Mouse (Mus musculus) gastrocnemius, adult 8-10 months (tissue): Measurements from ENCODE around the gene Tomm6. TPM values are rescaled to one million over a fixed set of nuclear protein-coding genes. Genes with fewer than 3 reads are reported as not detected.

ENCODE experiments used
- DNase-seq, 2 experiments: peaks; one replicate each; pipeline ENCODE4 v3.0.0; 2022; ENCODE audit warnings: low spot score in 2 of 2
- total RNA-seq, 4 experiments: library from RNA; stranded (reverse); gene quantifications; 2 replicates each; pipeline ENCODE4 v1.2.4; 2022

Tomm6 gene
- total RNA-seq, 4 experiments from 2014 or later, result 106 to 129 (median 114) TPM

DNA sequence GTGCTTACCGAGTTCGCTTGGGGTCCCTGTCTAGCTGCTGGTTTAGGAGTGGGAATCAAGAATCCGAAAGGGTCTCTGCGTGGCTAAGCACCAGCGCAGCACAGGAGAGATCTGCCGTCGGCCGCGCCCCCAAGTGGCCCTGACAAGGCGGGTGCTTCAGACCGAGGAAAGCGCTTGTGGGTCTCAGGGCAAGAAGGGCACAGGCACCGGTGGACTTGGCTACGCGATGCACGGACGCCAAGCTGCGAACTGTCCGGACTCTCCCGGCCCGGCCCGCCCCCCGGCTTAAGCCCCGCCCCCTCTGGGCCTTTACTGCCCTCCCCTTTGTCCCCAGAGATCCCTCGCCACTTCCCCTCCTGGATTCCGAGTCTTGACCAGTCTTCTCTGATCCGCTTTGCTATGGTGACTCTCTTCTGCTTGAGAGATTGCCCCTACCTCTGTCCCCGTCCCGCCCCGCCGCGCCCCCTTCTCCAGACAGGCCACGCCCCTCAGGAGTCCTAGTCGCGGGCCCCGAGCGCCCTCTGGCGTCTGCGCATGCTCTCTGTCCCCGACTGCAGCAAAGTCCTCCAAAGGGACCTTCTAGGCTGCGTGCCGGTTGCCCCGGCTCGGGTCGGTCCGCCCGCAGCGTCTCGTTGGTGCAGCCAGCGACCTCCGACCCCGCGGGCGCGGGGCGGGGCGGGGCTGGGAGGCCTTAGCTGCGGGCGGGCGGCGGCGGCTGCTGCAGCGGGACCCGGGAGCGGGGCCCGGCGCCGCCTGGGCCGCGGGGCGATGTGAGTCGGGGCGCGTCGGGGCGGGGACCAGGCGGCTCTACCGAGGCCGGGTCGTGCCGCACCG lies 6.5 kb upstream of the Tomm6 start, which contains the start of gene Prickle4:
Gene Prickle4, minus strand, starts transcription at position 234 of the 834 bp plus-strand sequence.
- DNase-seq, result peak; percentile 96 to 98

DNA sequence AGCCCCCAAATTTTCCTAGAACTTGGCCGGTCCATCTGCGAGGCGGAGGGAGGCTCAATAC lies 6.1 kb upstream of the Tomm6 start, which contains the start of gene Gm21981:
Gene Gm21981, minus strand, starts transcription at position 14 of the 61 bp plus-strand sequence.
- no peak for DNase-seq

DNA sequence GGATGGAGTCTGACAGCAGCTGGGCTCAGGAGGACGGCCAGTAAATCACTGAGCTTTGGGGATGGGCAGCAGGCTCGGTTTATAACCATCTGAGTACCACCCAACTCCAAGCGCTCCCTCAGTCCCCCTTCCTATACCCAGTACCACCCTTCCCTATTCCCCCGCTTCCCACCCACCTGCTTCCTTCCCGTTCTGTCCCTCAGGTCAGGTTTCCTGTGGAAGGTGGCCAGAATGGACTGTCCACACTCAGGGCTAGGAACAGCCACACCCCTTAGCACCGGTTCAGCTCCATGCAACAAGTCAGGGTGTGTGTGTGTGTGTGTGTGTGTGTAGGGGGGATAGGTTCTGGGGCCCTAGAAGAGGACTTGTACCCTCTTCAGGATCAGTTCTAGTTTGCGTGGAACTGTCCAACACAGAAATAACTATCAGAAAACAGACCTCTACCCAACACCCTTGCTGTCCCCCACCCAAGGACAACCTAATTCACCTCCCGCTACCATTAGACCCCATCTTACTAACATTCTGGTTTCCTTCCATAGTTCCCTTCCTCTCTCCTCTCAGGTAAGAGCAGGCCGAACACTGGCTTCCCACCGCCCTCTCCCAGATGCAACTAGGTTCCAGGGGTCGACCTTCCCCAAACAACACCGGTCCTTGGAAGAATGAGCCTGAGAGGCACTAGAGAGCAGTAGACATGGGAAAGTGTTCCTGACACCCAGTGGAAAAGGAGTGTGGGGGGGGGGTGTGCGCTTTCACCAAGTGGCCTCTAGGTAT lies 5.7 kb upstream of the Tomm6 start:
- peak; percentile 8 to 22 for DNase-seq

DNA sequence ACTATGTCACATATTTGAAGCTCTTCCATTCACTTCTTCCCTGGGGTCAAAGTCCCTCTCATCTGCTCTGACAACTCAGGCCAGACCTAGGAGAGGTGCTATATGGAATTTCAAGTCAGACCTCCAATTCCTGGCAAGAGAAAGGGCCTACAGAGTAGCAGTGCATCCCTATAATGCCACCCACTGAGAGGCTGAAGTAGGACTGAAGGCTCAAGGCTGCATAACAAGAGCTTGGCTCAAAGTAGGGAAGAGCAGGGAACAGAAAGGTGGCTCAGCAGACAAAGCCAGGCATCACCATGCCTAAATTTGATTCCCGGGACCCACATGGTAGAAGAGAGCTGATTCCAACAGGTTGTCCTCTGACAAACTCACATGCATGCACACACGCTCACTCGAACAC lies 3.5 kb upstream of the Tomm6 start:
- DNase-seq, result no peak

DNA sequence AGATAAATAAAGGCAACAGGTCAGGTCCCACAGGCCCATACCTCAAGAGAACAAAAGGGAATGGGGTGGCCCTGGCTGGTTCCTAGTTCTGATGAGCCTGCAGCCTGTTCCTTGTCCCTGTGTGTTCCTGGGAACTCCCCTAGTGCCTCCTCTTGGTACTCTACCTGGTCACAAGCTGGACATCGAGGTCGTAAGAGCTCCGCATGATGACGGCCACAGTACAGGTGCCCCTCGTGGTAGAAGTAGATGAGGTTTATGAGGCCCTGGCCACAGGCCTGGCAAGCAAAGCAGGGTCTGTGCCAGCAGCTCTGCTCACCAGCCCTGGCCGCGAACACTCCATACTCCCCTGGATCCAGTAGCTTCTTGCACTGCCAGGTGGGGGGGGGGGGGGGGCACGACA lies 1.7 kb upstream of the Tomm6 start:
- DNase-seq, result no peak

DNA sequence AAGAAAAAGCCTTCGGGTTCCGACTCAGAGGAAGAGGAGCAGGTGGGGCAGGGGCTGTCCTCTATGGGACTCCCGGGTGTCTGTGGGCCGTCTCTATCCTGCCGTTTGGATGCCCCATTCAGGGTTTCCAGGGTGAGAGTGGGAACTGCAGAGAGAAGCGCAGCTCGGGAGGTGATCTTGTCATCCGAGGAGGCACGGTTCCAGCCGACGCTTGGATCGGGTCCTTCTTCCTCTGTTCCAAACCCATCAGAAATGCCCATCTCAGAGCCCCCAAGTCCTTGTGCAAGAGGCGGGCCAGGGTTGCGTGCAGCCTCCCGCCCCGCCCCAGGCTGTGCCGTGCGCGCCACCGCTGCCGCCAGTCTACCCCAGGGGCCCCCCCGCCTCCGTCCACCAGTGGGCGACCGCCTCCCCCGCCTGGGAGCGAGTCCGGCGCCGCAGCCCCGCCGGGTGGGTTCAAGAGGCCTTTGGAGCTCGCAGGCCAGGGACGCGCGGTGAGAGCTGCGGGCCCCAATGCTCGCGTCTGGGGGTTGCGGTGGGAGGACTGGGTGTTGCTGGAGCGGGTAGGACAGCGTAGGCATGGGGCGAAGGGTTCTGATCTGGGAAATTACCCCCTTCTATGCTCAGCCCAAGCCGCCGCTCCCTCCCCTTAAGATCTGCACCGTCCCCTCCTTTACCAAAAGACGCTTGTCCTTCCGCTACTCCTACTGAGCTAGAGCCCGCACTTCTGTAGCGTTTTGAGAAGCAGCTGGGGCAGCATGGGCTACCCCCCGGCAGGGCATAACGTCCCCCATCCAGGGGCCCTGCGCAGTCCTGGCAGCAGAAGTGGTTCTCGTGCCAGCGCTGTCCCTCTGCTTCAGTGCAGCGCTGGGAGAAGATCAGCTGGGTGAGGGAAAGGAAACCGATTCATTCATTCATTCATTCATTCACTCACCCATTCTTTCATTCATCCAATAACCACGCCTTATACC lies 706 bp upstream of the Tomm6 start, which contains the start of gene Frs3:
Gene Frs3, plus strand, starts transcription at position 423 of the 968 bp plus-strand sequence.
- DNase-seq, result peak; percentile 44 to 50

DNA sequence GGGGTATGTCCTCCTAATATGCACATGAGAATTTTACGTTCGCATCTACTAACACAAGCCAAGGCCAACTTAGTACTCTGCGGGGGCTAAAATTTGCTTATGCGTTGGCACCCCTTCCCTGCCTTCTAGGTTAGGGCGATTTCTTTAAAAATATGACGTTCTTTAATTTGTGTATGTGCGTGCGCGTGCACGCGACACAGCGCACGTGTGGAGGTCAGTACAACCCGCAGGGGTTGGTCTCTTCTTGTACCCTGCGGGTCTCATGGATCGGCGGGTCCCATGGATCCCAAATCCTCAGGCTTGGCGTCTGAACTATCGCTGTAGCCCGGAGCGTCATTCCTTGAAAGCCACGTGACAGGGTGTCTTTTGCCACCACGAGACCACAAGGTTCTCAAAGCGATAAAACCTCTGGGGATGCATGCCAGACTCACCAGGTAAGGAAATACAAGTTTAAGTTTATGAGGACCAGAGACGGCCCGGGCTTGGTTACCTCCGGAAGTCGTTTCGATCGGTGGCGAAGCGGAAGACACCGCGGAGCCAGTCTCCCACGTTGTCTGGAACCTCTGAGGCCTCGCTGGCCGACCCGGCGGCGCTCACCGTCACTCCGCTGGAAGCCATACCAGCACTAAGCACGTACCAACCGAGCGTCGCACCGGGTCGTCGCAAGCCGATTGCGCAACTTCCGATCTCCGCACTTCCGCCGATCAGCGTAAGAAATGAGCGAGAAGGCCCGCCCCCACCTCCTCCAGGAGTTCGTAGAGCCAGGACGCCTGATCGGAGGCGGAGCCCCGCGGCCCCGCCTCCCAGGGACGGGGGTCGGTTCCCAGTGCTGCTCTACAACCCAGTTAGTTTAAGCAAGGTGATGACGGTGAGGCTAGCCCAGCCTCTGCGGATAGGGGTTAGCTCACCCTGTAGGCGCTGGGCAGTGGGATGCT lies 510 bp downstream of the Tomm6 start:
- peak; percentile 93 to 94 for DNase-seq

DNA sequence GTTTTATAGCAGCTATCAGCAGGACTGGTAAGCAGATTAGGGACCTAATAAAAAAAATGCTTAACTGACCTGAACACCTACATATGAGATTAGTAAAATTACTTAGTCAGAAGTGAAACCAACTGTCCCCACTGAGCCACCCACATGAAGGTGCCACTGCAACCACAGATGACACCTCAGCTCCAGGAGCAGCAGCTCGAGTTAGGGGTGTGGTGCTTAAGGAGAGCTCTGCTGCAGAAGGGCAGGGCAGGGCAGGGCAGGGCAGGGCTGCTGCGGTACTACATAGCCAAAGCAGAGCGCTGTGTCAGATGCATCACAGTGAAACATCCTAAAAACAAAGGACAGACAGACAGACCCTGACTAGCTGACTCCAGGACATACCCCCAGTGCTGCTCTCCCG lies 5.3 kb downstream of the Tomm6 start:
- DNase-seq, result no peak

DNA sequence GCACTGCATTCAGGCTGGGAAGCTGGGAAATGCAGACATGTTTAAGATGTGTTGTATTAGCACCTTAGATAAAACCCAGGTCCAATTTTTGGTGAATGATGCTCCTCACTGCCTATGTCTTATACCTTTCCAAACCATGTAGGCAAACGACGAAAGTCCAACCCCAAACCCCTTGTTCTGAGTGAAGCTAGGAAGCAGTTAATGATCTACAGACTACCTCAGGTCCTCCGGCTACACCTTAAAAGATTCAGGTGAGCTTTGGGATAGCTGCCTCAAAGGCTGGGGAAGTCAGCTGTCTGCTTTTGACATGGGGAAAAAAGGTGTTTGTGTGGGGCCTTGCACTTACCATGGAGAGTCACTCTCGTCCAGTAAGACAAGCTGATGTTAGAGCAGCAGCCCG lies 9.5 kb downstream of the Tomm6 start:
- DNase-seq, result no peak

DNA sequence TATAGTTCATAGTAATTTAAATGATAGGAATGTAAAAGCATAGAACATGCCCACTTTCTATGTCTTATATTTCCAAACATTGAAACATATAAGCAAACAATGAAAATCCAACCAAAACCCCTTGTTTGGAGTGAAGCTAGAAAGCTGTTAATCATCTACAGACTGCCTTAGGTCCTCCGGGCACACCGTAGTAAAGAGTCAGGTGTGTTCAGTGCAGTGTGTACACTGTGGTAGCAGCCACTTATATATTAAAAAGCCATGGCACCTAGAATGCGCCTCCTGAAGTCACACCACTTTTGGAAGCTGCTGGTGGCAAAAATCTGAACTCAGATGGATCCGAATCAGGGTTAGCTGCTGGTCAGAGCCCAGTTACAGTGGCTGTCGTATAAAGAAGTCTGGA lies 9.9 kb downstream of the Tomm6 start:
- DNase-seq, result no peak

DNA sequence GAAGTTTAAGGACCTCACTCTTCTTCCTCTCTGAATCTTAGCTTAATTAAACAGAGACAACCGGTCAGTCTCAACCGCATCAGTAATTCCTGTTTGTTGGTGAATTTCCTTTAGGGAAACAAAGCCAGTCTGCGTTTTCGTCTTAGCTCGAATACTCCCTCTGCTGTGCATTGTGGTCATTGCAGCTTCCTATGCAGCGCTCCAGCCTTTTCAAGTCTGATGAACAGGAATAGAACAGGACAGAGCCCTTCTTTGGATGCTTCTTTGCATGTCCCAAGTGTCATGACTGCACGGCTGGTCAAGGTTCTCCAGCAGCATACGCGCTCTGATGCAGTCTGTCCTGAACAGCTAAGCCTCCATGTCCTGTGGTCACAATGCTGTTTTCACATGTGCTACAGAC lies 11.6 kb downstream of the Tomm6 start:
- peak; percentile 15 to 26 for DNase-seq

DNA sequence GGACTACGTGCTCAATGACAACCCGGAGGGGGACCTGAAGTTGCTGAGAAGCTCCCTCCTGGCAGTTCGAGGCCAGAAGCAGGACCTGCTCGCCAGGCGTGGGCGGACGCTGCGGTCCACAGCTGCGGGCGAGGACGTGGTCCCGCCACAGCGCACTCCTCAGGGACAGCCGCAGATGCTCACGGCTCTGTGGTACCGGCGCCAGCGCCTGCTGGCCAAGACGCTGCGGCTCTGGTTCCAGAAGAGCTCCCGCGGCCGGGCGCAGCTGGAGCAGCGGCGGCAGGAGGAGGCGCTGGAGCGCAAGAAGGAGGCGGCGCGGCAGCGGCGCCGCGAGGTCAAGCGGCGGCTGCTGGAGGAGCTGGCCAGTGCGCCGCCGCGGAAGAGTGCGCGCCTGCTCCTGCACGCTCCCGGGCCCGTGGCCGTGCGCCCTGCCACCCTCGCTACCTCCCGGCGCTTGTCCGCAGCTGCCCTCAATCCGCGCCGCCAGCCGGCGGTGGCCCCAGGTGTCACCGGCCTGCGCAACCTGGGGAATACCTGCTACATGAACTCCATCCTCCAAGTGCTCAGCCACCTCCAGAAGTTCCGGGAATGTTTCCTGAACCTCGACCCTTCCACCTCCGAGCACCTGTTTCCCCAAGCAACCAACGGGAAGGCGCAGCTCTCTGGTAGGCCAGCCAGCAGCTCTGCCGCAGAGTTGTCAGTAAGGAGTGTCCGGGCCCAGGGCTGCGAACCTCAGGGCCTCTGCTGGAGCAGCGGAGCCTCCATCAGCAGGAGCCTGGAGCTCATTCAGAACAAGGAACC lies 15.7 kb downstream of the Tomm6 start:
- peak; percentile 56 to 68 for DNase-seq

DNA sequence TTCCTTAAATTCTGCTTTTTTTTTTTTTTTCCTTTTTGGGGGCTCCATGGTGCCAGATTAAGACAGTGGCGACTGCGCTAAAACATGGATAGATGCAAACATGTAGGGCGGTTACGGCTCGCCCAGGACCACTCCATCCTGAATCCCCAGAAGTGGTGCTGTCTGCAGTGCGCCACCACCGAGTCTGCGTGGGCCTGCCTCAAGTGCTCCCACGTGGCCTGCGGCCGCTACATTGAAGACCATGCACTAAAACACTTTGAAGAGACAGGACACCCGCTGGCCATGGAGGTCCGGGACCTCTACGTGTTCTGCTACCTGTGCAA lies 16.2 kb downstream of the Tomm6 start:
- no peak for DNase-seq

DNA sequence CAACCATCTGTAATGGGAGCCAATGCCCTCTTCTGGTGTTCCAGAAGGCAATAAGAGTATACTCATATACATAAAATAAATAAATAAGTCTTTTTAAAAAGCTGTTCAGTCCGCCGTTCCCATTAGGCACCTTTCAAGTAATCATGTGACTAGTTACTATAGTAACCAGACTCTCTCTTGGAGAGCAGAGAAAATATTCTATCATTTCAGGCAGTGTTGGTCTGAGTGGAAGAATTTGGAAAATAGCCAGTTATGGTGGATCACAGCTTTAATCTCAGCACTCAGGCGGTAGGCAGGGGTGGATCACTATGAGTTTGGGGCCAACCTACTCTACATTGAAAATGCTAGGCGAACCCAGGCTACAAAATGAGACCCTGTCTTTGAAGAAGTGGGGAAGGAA lies 19.0 kb downstream of the Tomm6 start:
- DNase-seq, result no peak

DNA sequence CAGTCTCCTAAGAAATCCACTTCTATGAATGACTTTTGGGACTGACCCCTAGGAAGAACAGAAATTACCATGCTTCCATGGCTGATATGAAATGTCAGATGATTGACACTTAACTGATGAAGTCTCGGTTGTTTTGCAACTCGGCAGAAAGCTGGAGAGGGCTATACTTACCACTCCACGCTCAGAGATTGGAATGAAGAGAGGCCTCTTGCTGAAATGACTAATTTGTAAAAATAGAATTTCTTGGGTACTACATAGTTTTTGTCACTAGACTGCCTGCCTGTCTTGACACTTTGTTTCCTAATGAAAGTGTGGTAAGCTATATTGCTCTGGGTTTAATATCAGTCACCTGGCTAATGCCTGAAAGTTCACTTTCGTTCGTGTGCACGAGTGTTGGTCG lies 23.7 kb downstream of the Tomm6 start:
- no peak for DNase-seq

DNA sequence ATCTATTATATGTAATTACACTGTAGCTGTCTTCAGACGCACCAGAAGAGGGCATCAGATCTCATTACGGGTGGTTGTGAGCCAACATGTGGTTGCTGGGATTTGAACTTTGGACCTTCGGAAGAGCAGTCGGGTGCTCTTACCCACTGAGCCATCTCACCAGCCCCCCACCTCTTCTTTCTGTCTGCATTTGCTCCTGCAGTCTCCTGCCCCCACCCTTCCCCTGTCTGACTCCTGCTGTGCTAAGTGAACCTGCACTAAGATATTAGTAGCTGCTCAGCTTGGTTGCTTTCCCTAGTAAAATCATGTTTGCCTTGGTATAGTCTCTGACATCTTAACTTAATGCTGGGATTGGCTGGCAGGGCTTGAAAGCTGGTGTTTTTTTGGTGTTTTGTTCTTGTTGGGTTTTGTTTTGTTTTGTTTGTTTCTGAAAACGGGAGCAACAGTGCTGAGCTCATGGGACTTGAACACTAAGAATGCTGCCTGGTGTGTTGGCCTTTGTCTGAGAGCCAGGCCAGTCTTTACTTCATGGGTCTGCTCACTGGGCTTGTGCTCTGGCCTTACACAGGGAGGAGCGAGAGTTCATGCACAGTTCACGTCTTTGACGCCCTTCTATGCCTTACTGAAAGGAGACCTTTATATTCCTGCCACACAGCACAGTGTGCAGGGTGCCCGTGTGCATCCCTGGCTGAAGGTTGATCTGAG lies 25.0 kb downstream of the Tomm6 start:
- DNase-seq, result no peak

DNA sequence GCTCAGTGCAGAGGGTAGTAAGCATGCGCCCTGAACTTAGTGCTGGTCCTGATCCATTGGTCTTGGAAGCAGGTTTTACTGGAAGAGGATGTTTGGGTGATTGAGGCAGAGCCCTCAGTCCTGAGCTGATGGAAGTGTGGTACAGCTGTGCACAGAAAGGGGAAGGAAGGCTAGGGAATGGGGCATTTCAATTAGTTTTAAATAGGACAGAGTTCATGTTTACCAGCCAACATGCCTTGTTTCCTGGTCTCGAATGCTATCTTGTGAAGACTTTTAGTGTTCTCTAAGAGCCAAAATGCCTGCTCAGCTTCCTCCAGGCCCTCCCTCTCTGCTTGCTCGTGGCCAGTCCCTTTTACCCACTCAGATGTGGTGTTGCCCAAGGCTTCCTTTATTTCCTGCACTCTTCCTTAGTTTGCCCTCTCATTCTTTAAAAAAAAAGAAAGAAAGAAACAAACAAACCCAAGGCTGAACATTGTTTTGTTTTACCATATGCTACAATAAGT lies 29.4 kb downstream of the Tomm6 start:
- DNase-seq, result no peak

DNA sequence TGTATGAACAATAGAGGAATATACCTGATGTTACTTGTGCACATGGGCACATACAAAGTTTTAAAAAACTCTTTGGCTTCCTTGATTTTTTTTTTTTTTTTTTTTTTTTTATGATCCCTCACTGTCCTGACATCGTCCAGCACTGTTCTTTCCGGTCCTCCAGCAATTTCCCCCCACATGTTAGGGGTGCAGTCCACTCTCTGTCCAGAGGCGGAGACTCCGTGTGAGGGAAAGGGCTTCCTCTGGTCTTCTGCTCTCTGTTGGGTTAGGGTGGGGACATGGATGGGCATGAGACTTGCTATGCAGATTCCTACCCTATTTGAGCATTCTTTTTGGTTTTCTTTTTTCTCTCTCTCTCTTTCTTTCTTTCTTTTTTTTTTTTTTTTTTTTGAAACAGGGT lies 30.3 kb downstream of the Tomm6 start:
- no peak for DNase-seq

DNA sequence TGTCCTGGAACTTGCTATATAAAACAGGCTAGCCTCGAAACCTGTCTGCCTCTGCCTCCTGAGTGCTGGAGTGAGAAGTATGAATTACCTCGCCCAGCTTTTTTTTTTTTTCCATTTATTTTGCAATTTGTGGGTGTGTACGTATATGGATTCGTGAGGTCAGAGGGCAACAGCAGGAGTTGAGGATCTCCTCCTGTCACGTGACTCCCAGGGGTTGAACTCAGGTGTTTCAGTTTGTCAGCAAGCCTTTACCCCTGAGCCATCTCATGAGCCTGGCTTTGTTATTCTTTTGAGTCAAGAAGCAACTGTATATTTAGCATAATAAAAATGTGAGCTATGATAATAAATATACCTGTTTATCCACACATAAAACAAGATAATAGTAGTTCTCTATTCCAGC lies 32.5 kb downstream of the Tomm6 start:
- DNase-seq, result no peak
